Mouse (Mus musculus) gonadal fat pad, adult 2 months (tissue): Measurements from ENCODE around the gene Slpi. TPM values are rescaled to one million over a fixed set of nuclear protein-coding genes. Genes with fewer than 3 reads are reported as not detected.

Source experiments
- DNase-seq: peaks from one replicate; pipeline ENCODE4 v3.0.0-alpha.2; 2012; ENCODE audit warnings: low read depth
- polyA plus RNA-seq: library from polyadenylated mRNA; depleted of rRNA; stranded (reverse); fragments of >200 nt; gene quantifications from 2 replicates; pipeline ENCODE4 v1.2.3, GENCODE M21; 2012

The Slpi gene
- polyA plus RNA-seq, 1 experiment, result 86.1 TPM

- DNase-seq, result no peak
Observed at GRCm38 (mm10) chr2:164421306-164421705, 32.4 kb upstream of the Slpi start.

DNA sequence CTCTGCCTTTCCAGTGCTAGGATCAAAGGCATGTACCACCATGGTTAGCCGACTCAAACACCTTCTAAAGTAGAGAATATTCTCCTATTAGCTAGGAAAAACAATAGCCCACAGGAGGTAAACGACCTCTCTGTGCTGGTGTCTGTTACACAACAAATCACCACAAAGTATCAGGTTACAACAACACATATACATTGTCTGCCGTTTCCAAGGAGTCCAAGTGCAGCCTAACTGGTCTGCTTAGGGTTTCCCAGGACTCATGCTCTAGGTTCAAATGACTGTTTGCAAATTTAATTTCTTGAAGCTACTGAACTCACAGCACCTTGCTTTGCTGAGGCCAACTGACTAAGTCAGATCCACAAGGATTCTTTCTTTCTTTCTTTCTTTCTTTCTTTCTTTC, 30.6 kb upstream of the Slpi start:
- no peak for DNase-seq

GRCm38 (mm10) chr2:164418308-164418875, 29.5 kb upstream of the Slpi start:
- DNase-seq, result no peak

DNA sequence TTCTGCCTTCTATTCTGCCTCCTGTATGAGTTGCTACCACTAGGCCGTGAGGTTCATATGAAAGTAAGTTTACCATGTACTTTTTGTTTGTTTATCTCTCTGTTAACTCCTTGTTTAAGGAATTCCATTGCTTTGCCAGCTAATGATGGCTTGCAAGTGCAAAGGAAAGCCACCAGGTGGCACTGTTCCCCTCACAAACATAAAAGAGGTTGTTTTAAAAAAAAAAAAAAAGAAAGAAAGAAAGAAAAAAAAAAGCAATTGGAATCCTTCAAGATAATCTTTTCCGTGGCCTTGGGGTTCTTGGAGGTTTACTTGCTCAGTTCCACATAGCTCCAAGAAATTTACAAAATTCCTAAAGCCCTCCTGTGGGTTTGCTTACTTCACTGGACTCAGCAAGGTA, 28.3 kb upstream of the Slpi start:
- DNase-seq, result no peak

GRCm38 (mm10) chr2:164414581-164414980, 25.7 kb upstream of the Slpi start:
- no peak for DNase-seq

GRCm38 (mm10) chr2:164414167-164414566, 25.3 kb upstream of the Slpi start:
- DNase-seq, result no peak

- no peak for DNase-seq
Observed at GRCm38 (mm10) chr2:164407708-164408107, 18.8 kb upstream of the Slpi start.

GRCm38 (mm10) chr2:164405519-164405918, 16.6 kb upstream of the Slpi start:
- no peak for DNase-seq

DNA sequence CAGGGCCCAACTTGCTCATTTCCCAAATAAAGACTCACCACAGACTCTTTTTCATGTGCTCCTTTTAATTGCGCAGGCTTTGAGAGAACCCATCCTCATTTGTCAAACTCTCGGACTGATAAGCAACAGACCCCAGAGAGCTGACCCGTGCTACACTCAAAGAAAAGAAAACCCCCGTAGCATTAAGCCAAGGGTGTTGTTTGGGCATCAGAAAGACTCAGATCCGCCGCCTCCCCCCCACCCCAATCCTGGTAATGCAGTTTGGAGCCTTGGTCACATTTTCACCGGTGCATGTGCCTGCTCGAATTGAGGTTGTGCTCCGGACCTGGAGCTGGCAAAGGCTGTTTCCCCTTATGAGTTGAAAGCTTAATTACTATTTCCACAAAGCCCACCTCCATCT, 16.2 kb upstream of the Slpi start, which contains the start of gene Matn4:
Gene Matn4 (minus strand): TSS at position 101 of the 400 bp plus-strand sequence.
- DNase-seq, result no peak

DNA sequence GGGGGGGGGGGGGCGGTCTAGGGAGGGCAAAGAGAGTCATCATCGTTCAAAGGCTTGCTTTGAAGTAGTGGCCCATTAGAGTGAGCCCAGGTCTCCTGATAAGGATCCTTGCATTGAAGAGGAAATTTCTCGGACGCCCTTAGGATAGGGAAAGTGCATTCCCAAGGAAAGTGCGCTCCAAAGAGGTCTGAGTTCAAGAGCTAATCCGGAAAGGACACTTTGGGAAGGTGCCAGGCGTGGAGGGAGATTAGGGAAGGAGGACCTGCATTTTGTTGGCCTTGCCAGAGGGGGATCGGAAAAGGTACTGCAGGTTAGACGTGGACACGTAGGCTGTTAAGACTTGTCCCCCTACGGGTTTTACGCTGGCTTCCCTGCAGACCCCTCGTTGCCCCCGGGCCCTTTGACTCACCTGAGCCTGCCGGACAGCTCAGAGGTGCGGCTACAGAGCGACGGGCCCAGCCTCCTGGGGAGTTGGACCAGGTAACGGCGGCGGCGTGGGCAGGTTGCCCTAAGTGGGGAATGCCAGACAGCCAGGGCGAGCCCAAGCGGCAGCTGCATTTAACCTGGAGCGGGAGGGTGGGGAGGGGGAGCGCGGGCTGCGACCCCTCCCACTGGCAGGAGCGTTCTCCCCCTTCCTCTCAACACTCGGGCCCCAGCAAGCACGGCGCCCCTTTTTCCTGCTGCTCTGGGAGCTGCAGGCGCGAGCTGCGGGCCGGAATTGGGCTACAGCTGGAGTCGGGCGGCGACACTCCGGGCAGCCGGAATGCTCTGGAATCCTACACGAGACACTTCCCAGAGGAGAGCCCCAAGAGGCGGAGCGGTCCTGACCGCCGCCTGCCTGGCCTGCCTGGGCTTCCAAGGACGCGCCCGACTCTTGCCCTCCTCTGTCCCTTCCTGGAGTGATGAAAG, 15.4 kb upstream of the Slpi start:
- no peak for DNase-seq

DNA sequence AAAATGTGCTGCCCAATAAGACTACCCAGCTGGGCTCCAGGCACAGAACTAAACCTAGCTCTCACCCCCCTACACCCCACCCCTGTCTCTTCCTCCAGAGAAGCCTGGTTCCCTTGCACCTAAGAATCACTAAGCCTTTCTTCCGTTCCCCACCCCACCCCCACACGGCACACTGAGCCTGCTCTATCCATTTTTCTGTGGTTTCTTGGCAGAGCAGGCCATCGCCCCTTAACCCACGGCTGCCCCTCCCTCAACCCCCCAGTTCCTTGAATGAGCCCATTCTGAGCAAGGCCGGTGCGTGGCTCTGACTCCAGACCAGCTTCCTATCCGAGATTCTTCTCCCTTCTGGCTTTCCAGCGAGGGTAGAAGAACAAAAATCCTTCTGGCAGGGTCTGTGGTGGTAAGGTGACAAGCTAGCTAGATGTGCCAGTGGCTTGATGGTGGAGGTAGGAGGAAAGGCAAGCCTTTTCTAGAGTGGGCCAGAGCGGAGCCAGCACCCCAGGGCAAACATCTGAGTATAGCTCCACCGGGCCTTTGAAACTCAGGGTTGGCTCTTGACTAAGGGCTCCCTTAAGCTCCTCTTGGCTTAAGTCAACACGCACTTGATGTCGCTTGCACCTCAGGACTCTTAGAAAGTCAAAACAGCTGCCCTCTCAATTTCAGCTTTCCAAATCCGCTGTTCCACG, 14.6 kb upstream of the Slpi start:
- no peak for DNase-seq

DNA sequence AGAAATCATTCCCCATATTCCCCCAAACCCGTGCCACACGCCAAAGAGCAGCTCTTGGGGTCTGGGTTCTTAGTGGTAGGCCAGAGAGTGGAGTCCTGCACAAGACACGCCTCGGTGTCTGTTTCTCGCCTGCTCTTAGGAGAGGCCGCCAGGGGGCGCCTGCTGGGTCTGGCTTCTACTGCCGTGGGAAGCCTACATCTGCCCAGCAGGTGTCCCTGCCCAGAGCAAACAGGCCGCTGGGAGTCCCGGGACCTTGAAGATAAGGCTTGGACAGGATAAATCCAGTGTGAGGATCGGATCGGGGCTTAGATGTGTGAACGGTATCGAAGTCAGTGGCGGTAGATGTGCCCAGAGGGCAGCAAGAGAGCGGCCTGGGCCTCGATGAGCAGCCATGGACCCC, 14.0 kb upstream of the Slpi start, which contains the start of gene Rbpjl:
Gene Rbpjl (plus strand): TSS at position 236 of the 400 bp plus-strand sequence.
- no peak for DNase-seq

GRCm38 (mm10) chr2:164396911-164397310, 8.0 kb upstream of the Slpi start:
- DNase-seq, result no peak

DNA sequence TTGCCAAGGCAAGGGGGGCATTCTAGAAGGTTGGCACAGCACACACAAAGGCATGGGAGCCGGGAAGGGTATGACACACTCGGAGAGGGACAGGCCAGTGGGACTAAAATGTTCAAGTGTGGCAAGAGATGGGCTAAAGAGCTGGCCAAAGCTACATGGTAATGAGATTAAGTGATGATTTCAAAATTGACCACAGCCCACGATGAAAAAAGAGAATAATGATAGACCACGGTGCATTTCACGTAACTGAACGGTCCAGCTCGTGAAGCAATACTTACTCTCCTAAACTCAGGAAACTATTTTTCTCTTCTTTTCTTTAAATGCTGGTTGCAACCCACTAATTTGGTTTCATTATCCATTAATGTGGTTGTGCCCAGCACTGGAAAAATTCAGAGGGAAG, 7.2 kb upstream of the Slpi start:
- no peak for DNase-seq

GRCm38 (mm10) chr2:164393126-164393525, 4.2 kb upstream of the Slpi start:
- no peak for DNase-seq

GRCm38 (mm10) chr2:164389499-164389898, 604 bp upstream of the Slpi start:
- DNase-seq, result no peak

DNA sequence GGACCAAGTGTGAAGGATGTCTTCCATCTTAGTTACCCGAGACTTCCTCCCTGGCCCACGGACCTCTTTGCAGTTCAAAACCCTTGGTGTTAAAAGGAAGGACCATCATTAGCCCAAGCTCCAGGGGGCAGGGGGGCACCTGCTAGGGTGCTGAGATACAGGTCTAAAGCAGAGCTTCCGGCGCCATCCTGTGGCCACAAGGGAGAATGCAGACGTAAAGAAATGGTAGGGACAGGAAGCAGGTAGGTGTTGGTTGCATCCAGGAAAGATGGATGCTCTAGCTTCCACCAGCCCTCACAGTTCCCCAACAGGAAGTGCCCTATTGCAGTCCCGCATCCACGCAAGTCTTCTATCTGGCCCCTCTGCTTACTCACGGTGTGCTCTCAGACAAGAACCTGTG, 1.9 kb downstream of the Slpi start:
- no peak for DNase-seq

DNA sequence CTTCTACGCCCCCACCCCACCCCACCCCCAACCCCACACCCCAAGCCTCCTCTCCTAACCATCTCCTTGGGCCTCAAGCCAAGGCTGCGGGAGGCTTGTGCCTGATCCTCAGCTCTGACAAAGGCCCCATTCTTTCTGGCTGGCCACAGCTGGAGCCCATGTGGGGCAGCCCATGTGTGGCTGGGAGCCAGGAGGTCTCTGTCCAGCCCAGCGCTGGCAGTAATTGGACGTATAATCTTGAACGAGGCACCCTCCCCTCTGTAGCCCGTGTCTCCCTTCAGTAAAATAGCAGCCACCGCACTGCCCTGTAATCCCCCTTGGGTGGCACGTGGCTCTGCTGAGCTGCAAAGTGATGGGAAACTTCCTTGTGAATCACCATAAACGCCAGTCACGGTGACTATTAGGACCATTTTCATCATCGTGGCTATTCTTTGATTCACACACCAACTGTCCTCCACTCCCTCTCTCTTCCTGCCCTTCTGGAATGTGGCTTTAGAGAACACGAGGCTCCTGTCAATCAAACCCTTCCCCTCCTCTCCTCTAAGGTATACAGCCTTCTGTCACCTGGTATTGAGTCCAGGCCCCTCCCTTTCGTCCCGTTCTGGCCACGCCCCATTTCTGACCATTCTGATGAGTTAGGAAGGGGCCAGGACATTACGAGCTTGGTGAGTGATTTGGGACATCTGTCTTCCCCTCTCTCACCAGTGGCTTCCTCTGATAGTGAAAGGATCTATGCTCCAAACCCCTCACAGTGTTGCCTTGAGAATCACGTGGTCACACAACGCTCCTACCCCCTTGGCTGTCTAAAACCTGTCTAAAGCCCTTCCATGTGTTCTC, 2.8 kb downstream of the Slpi start:
- DNase-seq, result no peak

DNA sequence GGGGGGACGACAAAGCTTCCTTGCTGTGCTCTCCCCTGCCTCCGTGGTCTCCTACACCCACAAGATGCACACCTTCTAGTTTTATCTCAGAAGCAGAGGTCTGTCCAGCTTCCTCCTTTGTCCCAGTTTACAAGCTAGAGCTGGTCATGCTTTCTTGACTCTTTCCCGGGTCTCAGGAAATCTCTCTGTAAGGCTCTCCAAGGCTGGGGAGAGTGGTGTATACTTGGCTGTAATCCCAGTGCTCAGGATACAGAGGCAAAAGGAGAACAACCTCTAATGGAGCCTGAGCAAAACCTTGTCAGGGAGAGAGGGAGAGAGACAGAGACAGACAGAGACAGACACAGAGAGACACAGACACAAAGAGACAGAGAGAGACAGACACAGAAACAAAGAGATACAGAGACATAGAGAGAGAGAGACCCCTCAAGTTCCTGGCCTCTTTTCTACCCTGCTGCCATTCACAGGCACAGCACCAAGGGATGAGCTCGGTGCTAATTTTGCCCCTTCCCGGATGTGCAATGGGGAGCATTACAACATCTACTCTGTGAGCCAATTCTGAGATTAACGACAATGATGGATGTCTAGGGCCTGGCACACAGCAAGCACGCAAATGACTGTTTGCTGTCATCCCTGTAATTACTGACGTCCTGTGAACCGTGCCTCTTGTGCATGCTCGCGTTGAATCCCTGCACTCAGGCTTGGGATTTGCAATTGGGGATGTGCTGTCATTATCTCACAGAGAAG, 5.1 kb downstream of the Slpi start:
- DNase-seq, result no peak

DNA sequence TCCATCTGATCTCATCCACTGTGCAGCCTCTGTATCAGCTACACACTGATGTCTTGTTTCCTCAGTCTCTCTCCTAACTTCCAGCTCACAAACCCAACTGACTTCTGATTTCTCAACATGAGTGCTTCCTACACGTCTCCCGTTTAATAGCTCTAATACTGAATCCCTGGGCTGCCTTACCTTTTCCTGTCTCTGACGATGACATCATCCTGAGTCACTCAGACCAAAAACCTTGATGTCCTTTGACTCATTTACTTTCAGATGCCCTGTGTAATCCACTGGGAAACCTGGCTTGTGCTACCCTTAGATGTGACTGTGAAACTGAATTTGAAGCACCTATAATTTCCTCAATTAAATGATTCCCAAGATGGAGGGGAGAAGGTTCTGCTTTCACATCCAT, 5.9 kb downstream of the Slpi start:
- DNase-seq, result no peak

DNA sequence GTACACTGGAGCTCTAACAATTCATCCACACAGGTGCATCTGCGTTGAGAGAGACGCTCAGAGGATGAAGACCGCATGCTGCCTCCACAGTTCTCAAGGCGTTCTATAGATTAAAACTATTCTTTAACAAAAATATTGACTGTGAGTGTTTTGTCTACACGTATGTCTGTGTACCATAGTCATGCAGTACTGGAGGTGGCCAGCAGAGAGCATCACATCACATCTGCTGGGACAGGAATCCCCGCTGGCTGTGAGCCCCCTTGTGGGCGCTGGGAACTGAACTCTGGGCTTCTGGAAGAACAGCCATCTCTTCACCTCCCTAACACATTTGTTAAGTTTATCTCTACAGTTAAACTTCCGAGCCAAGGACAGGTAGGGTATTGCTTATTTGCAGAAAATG, 7.2 kb downstream of the Slpi start:
- no peak for DNase-seq
